Mouse (Mus musculus) retina, adult 2 months (tissue): ENCODE measurements around the gene Lsm7.

Source experiments
- DNase-seq: peaks from one replicate; pipeline ENCODE4 v3.0.0-alpha.2; 2012; ENCODE audit warnings: low read depth, low spot score

The Lsm7 gene

GRCm38 (mm10) chr10:80876028-80876427, 21.0 kb upstream of the Lsm7 start:
- peak; percentile 23 for DNase-seq

- DNase-seq, result no peak
Observed at GRCm38 (mm10) chr10:80874035-80874434, 19.0 kb upstream of the Lsm7 start.

GRCm38 (mm10) chr10:80871581-80871980, 16.6 kb upstream of the Lsm7 start, which contains the start of gene Tmprss9:
Gene Tmprss9 (plus strand): TSS chr10:80871848.
- no peak for DNase-seq

- DNase-seq, result no peak
Observed at GRCm38 (mm10) chr10:80870993-80871392, 16.0 kb upstream of the Lsm7 start.

GRCm38 (mm10) chr10:80864446-80864845, 9.4 kb upstream of the Lsm7 start:
- no peak for DNase-seq

- no peak for DNase-seq
Observed at GRCm38 (mm10) chr10:80862305-80862704, 7.3 kb upstream of the Lsm7 start.

- DNase-seq, result no peak
Observed at GRCm38 (mm10) chr10:80858350-80858935, 3.4 kb upstream of the Lsm7 start.

- no peak for DNase-seq
Observed at GRCm38 (mm10) chr10:80857848-80858247, 2.8 kb upstream of the Lsm7 start.

- no peak for DNase-seq
Observed at GRCm38 (mm10) chr10:80857386-80857785, 2.4 kb upstream of the Lsm7 start.

- no peak for DNase-seq
Observed at GRCm38 (mm10) chr10:80856908-80857307, 1.9 kb upstream of the Lsm7 start.

- DNase-seq, result no peak
Observed at GRCm38 (mm10) chr10:80856267-80856666, 1.3 kb upstream of the Lsm7 start.

GRCm38 (mm10) chr10:80855749-80856073, 702 bp upstream of the Lsm7 start:
- DNase-seq, result no peak

- DNase-seq, result no peak
Observed at GRCm38 (mm10) chr10:80848571-80848970, 6.4 kb downstream of the Lsm7 start.

- no peak for DNase-seq
Observed at GRCm38 (mm10) chr10:80845732-80846131, 9.3 kb downstream of the Lsm7 start.

GRCm38 (mm10) chr10:80845055-80845693, 9.8 kb downstream of the Lsm7 start:
- no peak for DNase-seq

GRCm38 (mm10) chr10:80843931-80844547, 11.0 kb downstream of the Lsm7 start, which contains the start of gene Lingo3:
Gene Lingo3 (minus strand): TSS chr10:80844039.
- peak; percentile 60 for DNase-seq

- DNase-seq, result no peak
Observed at GRCm38 (mm10) chr10:80843087-80843930, 11.7 kb downstream of the Lsm7 start.

- DNase-seq, result no peak
Observed at GRCm38 (mm10) chr10:80842334-80842733, 12.7 kb downstream of the Lsm7 start.

- DNase-seq, result no peak
Observed at GRCm38 (mm10) chr10:80841685-80842084, 13.3 kb downstream of the Lsm7 start.

GRCm38 (mm10) chr10:80839848-80840247, 15.2 kb downstream of the Lsm7 start:
- no peak for DNase-seq

- no peak for DNase-seq
Observed at GRCm38 (mm10) chr10:80838346-80838912, 16.6 kb downstream of the Lsm7 start.

- peak; percentile 78 for DNase-seq
Observed at GRCm38 (mm10) chr10:80837827-80838226, 17.2 kb downstream of the Lsm7 start.
